Mouse (Mus musculus) layer of hippocampus, adult 8-10 months (tissue): ENCODE measurements around the gene Clstn3. TPM values are rescaled to one million over a fixed set of nuclear protein-coding genes. Genes with fewer than 3 reads are reported as not detected.
"Not testable (repeated sequence)": the region's sequence is repeated elsewhere in the genome, so short reads cannot be mapped to it uniquely, and the experiment has no call there.

Source experiments
- DNase-seq, 2 experiments: peaks; one replicate each; pipeline ENCODE4 v3.0.0; 2022; ENCODE audit warnings: low spot score in 2 of 2
- total RNA-seq, 4 experiments: library from RNA; stranded (reverse); gene quantifications; 2 replicates each; pipeline ENCODE4 v1.2.4; 2022

Gene Clstn3
- total RNA-seq, 4 experiments from 2014 or later, result 249 to 296 (median 280) TPM

- no peak for DNase-seq
Observed at GRCm38 (mm10) chr6:124479573-124479930, 15.0 kb upstream of the Clstn3 start.

- no peak for DNase-seq
Observed at GRCm38 (mm10) chr6:124478874-124479572, 14.4 kb upstream of the Clstn3 start.

GRCm38 (mm10) chr6:124477922-124478651, 13.5 kb upstream of the Clstn3 start:
- no peak for DNase-seq

GRCm38 (mm10) chr6:124477221-124477655, 12.6 kb upstream of the Clstn3 start:
- DNase-seq, result no peak

- DNase-seq, result no peak
Observed at GRCm38 (mm10) chr6:124476796-124477195, 12.2 kb upstream of the Clstn3 start.

- DNase-seq, result no peak
Observed at GRCm38 (mm10) chr6:124476216-124476615, 11.6 kb upstream of the Clstn3 start.

- DNase-seq, result not testable (repeated sequence)
Observed at GRCm38 (mm10) chr6:124475335-124476075, 10.9 kb upstream of the Clstn3 start.

GRCm38 (mm10) chr6:124474621-124475020, 10.0 kb upstream of the Clstn3 start:
- no peak for DNase-seq

GRCm38 (mm10) chr6:124472801-124473200, 8.2 kb upstream of the Clstn3 start:
- peak in 1 of 2 experiments; percentile 40 for DNase-seq

- DNase-seq, result not testable (repeated sequence)
Observed at GRCm38 (mm10) chr6:124471783-124472638, 7.4 kb upstream of the Clstn3 start.

- DNase-seq, result no peak
Observed at GRCm38 (mm10) chr6:124471121-124471520, 6.5 kb upstream of the Clstn3 start.

- no peak for DNase-seq
Observed at GRCm38 (mm10) chr6:124465729-124466128, 1.1 kb upstream of the Clstn3 start.

GRCm38 (mm10) chr6:124465299-124465698, 705 bp upstream of the Clstn3 start:
- DNase-seq, result no peak

GRCm38 (mm10) chr6:124463881-124464291, 708 bp downstream of the Clstn3 start:
- peak in 1 of 2 experiments; percentile 28 for DNase-seq

GRCm38 (mm10) chr6:124459388-124459787, 5.2 kb downstream of the Clstn3 start:
- no peak for DNase-seq

GRCm38 (mm10) chr6:124458505-124458904, 6.1 kb downstream of the Clstn3 start:
- no peak for DNase-seq

- DNase-seq, result no peak
Observed at GRCm38 (mm10) chr6:124457827-124458226, 6.8 kb downstream of the Clstn3 start.

GRCm38 (mm10) chr6:124456243-124456642, 8.4 kb downstream of the Clstn3 start:
- DNase-seq, result no peak

GRCm38 (mm10) chr6:124453756-124454155, 10.8 kb downstream of the Clstn3 start:
- DNase-seq, result no peak

- DNase-seq, result no peak
Observed at GRCm38 (mm10) chr6:124451995-124452394, 12.6 kb downstream of the Clstn3 start.
